Comparison of ENCODE assay signal across 15 mouse cellular contexts in the genomic region with DNA sequence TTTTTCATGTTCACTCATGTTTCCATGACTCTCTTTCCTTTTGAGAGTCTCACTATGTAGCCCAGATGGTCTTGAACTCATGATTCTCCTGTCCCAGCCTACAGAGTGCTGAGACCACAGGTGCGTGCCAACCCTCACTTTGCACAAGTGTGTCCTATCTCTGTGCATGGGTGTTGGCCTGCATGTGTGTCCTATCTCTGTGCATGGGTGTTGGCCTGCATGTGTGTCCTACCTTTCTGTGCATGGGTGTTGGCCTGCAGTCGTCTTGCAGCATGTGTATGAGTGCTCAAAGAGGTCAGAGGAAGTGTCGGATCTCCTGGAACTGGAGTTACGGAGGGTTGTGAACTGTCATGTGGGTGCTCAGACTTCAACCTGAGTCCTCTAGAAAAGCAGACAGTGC.
"Had no signal": no experiment of that assay in that cellular context is flagged by ENCODE, and none has a peak within 500 bp of the region (broad histone marks: within the 10 kb centered on the region; RNA-seq: fewer than 3 reads in every experiment).

No protein-coding gene starts in this region.

- H3K4me2 ChIP-seq: lung, embryonic 14.5 days; midbrain, embryonic 12.5 days; neural tube, embryonic 12.5 days had no signal

- H3K9me3 ChIP-seq: megakaryocyte, embryonic 14.5 days; midbrain, embryonic 10.5 days; midbrain, embryonic 12.5 days; neural tube, embryonic 12.5 days had no signal

- H3K4me1 ChIP-seq: midbrain, embryonic 10.5 days; midbrain, embryonic 12.5 days; neural tube, embryonic 12.5 days had no signal

- DNase-seq: lung, adult 18-20 months; lung, embryonic 14.5 days; lung, postnatal 10 days; lung, postnatal 4 days; midbrain, embryonic 14.5 days; right cerebral cortex, postnatal 14 days; thymus, adult 18-20 months; thymus, postnatal 14 days; thymus, postnatal 36 days had no signal

- H3K9ac ChIP-seq: liver, embryonic 14.5 days; lung, embryonic 14.5 days; midbrain, embryonic 12.5 days; neural tube, embryonic 12.5 days had no signal

- H3K27me3 ChIP-seq: megakaryocyte, embryonic 14.5 days; midbrain, embryonic 12.5 days; neural tube, embryonic 12.5 days had no signal

- ATAC-seq: midbrain, embryonic 16.5 days had no signal

- H3K27ac ChIP-seq: liver, embryonic 14.5 days; midbrain, embryonic 10.5 days; midbrain, embryonic 12.5 days; neural tube, embryonic 12.5 days had no signal

- H3K4me3 ChIP-seq: megakaryocyte, embryonic 14.5 days; midbrain, embryonic 10.5 days; midbrain, embryonic 12.5 days; neural tube, embryonic 12.5 days had no signal
